ENCODE assay signal across 9 mouse cellular contexts in the genomic region with DNA sequence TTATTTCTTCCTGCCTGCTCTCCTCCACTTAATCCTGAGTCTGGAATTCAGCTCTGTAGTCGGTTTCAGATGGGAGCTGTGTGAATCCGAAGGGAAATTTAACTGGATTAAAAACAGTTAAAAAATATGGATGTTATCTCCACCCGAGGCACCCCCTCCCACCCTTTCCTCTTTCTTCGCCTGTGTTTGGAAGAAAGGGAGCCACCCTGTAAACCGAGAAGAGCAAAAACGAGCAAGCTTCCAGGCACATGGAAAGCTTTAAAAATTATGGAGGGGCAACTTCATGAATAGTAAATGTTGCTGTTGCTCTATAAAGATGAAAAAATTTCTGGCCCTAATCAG. TPM values are rescaled to one million over a fixed set of nuclear protein-coding genes. Genes with fewer than 3 reads are reported as not detected.
DNase-seq lines count a peak whose midpoint lies in the region; ATAC-seq and TF ChIP-seq lines count a peak whose summit lies in the region.
"Had no signal": no experiment of that assay in that cellular context is flagged by ENCODE, and none has a peak within 500 bp of the region (broad histone marks: within the 10 kb centered on the region; RNA-seq: fewer than 3 reads in every experiment).

No protein-coding gene starts in this region.

- H3K9ac ChIP-seq in heart, postnatal 0 days (replicated peaks; ENCODE audit: low read depth, low read length): peak overlapping the region; percentile 46; the same call in 1 of the 2 replicates
- H3K9ac ChIP-seq in liver, embryonic 15.5 days: no peak overlapping the region

- 21% methylated on average over 6 of the region's 6 CpGs for WGBS in heart, postnatal 0 days
- WGBS in liver, embryonic 15.5 days (ENCODE audit: insufficient replicate concordance): 22% methylated on average over 6 of the region's 6 CpGs

- H3K9me3 ChIP-seq in heart, postnatal 0 days (replicated peaks; ENCODE audit: control insufficient read depth, low read length): no peaks in the 10 kb centered on the region
- no peaks in the 10 kb centered on the region for H3K9me3 ChIP-seq in liver, embryonic 15.5 days (replicated peaks)

- peak overlapping the region; percentile 87 for H3K27ac ChIP-seq in gastrocnemius, adult 2 months
- H3K27ac ChIP-seq in heart, postnatal 0 days (ENCODE audit: low read depth): no peak overlapping the region
- no peak overlapping the region for H3K27ac ChIP-seq in liver, embryonic 15.5 days (replicated peaks)

- TF ChIP-seq EP300 in heart, postnatal 0 days (IDR thresholded peaks at IDR 0.05; ENCODE audit: low read depth): no peak

- no peaks in the 10 kb centered on the region for H3K27me3 ChIP-seq in heart, postnatal 0 days (ENCODE audit: control insufficient read depth, insufficient read depth, low read length)
- H3K27me3 ChIP-seq in liver, embryonic 15.5 days: peaks cover 37% of the 10 kb centered on the region

- intact Hi-C loops in gastrocnemius, adult 2 months (cut with DNase I): no loop called here

- no peaks in the 10 kb centered on the region for H3K36me3 ChIP-seq in heart, postnatal 0 days (replicated peaks; ENCODE audit: control insufficient read depth, insufficient read depth, low read length)
- H3K36me3 ChIP-seq in liver, embryonic 15.5 days (replicated peaks): no peaks in the 10 kb centered on the region

- H3K4me1 ChIP-seq in heart, postnatal 0 days (ENCODE audit: control insufficient read depth, insufficient read depth): peaks cover 32% of the 10 kb centered on the region
- H3K4me1 ChIP-seq in liver, embryonic 15.5 days (replicated peaks): no peaks in the 10 kb centered on the region

- no peak for ATAC-seq in heart, postnatal 0 days (ENCODE audit: insufficient read depth, low read depth)
- no peak for ATAC-seq in liver, embryonic 15.5 days (ENCODE audit: insufficient read depth)

- no peak for TF ChIP-seq CTCF in gastrocnemius, adult 2 months (IDR thresholded peaks at IDR 0.05)
- no peak for TF ChIP-seq CTCF in heart, postnatal 0 days (IDR thresholded peaks at IDR 0.05; ENCODE audit: low read depth)

- peak overlapping the region; percentile 70 for H3K4me3 ChIP-seq in gastrocnemius, adult 2 months
- peak overlapping the region; percentile 60 for H3K4me3 ChIP-seq in heart, postnatal 0 days (ENCODE audit: low read depth, low read length)
- H3K4me3 ChIP-seq in liver, embryonic 15.5 days (replicated peaks): peak overlapping the region; percentile 42

- DNase-seq in gastrocnemius, adult 2 months: no peak
- DNase-seq in gastrocnemius, postnatal 10 days: no peak
- peak; percentile 47 for DNase-seq in 3T3-L1 (ENCODE audit: low read depth, low spot score)
- DNase-seq in heart, postnatal 0 days (ENCODE audit: low spot score): no peak
- DNase-seq in layer of hippocampus, postnatal 25 days (ENCODE audit: extremely low spot score in 1 of 2, low spot score in 1 of 2): no peak
- DNase-seq in frontal cortex, postnatal 10 days (ENCODE audit: low spot score in 2 of 2): no peak
- no peak for DNase-seq in gastrocnemius, adult 8-10 months (ENCODE audit: low spot score in 2 of 2)

- peak overlapping the region; percentile 64 for H3K4me2 ChIP-seq in heart, postnatal 0 days (ENCODE audit: low read depth, low read length)
- H3K4me2 ChIP-seq in liver, embryonic 15.5 days: 0 out of 2 replicates have a peak overlapping the region, but pooled peaks have one; percentile 23

RNA-seq across cellular contexts. Expression of gene C9, which starts 57.4 kb away (rescaled TPM):
- not detected for total RNA-seq in gastrocnemius, adult 2 months (2021)
- not detected for total RNA-seq in gastrocnemius, postnatal 10 days (2021)
- not detected in 2 replicates for total RNA-seq in heart, postnatal 0 days (2014; rRNA removed; ENCODE audit: low replicate concordance)
- not detected in 2 replicates for polyA plus RNA-seq in heart, postnatal 0 days (2015; fragmentation: Nextera tagmentation; extraction: Ambion mirVana)
- 6.2 and 7.7 TPM in 2 replicates for polyA plus RNA-seq in liver, embryonic 15.5 days (2015; fragmentation: Nextera tagmentation; extraction: Ambion mirVana)
- not detected for total RNA-seq in layer of hippocampus, postnatal 25 days (2021)
- total RNA-seq in gastrocnemius, adult 8-10 months (2022): not detected
- total RNA-seq: left cerebral cortex, postnatal 36 days had no signal
